Mouse (Mus musculus): ENCODE data around the gene Habp4. TPM values are rescaled to one million over a fixed set of nuclear protein-coding genes. Genes with fewer than 3 reads are reported as not detected.
A peak's percentile ranks its signal among the peaks of the same experiment; 100 is the strongest.

The Habp4 gene
- total RNA-seq, 2 experiments from 2014 or later = 216 to 221 TPM

DNA sequence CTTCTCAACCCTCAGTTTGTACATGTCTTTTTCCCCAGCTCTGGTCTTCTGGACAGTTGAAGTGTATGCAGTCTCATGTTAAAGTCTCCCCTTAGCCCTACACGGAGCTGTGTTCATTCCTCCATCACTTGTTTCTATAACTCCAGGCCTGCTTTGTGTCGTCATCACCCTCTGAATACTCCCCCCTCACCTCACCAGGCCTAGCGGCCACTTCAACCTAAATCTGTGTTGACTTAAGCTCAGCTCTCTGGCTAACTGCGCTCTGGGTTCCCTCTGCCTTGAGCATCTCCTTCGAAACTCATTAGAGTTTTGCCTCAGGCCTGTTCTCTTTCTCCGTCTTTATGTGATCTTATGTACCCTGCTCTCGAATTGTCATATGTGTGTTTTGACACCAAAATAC lies 16.4 kb downstream of the Habp4 start:
- no peak for DNase-seq (ENCODE audit: low spot score in 2 of 2)

DNA sequence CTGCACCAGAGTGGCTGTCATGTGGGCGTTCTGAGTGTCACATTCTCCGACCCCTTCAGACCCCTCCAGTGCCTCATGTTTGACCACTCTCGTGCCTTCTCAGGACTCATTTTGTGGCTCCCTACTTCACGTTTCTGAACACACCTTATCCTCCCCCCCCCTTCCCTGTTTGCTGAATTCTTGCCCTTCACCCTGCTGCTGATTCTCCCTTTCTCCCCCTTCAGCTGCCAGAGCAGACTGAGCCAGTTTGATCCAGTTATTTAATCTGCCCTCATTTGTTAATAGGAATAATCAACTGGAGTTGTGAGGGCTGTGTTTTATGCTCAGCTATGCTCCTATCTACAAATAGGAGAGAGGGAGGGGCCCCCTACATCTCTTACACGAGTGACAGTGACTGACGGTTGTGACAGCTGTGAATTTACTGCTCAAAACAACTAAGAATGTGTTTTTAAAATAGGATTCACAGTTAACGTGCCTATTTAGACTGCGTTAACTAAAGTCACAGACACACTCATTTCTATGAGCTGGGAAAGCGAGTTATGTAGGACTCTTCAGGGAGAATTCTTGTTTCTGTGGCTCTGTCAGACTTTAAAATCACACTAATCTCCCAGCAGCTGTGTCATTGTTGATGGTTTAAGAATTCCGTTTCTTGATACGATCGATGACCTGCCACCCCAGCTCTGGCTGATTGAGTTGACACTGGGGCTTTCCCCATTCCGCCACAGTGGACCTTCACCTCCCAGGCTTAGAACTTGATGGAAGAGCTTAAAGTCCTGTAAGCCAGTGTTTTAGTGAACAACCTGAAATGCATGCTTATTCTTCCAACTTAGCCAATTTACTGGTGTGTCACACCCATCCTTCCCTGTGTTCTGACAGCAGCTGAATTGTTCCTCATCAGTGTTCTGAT lies 17.4 kb downstream of the Habp4 start:
- DNase-seq (ENCODE audit: low spot score in 2 of 2) = no peak

DNA sequence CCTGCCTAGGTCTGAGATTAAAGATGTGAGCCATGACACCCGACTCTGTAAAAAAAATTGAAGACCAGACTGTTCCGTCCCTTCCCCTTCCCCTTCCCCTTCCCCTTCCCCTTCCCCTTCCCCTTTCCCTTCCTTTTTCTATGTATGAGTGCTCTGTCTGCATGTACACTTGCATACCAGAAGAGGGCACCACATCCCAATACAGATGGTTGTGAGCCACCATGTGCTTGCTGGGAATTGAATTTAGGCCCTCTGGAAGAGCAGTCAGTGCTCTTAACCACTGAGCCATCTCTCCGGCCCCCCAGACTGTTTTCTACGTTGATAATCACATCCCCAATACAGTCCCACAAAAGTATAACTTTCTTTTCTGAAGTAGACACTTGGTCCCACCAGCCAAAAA lies 18.7 kb downstream of the Habp4 start:
- DNase-seq (ENCODE audit: low spot score in 2 of 2) = no peak

DNA sequence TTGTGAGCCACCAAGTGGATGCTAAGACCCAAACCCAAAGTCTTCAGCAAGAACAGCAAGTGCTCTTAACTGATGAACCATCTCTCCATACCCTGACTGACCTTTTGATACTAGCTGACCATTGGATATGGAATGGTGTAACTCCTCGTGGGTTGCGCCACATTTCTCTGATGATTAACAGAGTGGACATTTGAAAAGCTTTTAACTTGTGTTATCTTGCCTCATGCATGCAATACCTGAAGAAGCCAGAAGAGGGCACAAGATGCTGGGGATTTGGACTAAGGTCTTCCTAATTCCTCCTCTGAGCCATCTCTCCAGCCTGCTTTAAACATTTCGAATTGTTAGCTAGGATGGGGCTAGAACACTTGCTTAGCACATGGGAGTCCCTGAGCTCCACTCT lies 19.3 kb downstream of the Habp4 start:
- peak in 1 of 2 experiments; percentile 69 for DNase-seq (ENCODE audit: low spot score in 2 of 2)

DNA sequence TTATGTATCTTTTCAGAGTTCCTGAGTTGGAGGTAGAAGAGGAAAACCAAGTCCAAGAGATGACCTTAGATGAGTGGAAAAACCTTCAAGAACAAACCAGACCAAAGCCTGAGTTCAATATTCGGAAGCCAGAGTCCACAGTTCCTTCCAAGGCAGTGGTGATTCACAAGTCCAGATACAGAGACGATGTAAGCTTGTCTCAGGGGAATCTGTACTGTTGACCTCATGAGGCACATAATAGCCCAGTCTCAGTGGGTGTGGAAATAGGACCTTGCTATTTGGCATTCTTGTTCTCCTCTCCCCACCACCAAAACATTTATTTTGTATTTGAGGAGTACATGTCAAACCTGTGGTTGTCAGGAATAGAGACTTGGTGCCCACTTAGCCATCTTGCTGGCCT lies 20.5 kb downstream of the Habp4 start:
- DNase-seq (ENCODE audit: low spot score in 2 of 2) = no peak

DNA sequence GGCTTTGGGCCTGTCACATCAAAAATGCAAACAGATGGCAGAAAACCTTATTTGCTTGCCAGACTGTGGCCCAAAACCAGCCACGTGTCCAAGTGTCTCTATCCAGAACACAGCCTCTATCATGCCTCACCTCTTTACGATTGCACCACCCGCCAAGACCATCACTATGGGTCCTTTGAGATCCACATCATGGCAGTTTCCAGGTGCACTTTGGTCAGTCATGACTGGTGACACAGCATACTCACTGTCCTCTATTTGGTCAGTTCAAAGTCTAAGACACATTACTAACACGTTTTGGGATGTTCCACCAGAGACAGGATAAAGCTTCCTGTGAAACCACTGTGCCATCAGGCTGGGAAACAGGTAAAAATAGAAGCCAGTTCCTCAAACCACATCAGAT lies 22.0 kb downstream of the Habp4 start:
- no peak for DNase-seq (ENCODE audit: low spot score in 2 of 2)

DNA sequence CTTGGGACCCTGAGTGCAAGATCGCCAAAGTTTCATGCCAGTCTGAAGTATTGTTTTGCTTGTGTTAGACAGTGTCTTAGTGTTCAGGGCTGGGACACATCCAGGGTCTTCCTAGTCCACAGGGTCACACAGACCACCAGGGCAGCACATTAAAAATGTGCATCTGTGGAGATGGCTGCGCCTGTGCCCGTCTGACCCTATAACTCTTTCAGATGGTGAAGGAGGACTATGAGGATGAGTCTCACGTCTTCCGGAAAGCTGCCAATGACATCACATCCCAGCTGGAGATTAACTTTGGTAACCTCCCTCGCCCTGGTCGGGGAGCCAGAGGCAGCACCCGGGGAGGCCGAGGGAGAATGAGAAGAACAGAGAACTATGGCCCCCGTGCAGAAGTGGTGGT lies 22.7 kb downstream of the Habp4 start:
- DNase-seq (ENCODE audit: low spot score in 2 of 2) = no peak

DNA sequence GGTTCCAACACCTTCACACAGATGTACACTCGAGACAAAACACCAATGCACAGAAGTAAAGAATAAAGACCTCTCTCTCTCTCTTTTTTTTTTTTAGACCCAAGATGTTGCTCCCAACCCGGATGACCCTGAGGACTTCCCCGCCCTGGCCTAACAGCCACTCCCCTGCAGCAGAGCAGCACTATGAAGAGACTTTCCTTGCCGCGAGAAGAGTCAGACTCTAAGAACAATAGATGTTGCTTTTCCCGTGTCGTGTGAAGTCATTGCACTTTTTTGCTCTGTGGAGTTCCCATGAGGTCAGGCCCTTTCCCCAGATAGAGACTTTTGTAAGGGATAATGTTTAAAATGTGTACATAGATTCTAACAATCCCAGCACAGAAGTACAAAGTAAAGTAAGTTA lies 23.6 kb downstream of the Habp4 start:
- no peak for DNase-seq (ENCODE audit: low spot score in 2 of 2)

DNA sequence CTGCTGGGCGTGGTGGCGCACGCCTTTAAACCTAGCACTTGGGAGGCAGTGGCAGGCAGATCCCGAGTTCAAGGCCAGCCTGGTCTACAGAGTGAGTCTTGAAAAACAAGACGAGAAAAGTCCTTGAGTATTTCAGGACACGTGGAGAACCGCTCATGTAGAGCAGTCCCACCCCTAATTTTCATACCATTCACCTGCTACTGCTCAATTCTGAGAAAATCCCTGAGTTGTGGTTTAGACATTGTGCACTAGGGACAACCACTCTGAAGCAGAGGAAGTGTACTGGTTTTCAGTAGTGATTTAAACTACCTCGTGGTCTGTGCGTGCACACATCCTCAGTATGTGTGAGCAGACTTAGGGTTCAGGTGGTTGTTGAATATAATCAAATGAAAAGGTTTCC lies 24.0 kb downstream of the Habp4 start:
- no peak for DNase-seq (ENCODE audit: low spot score in 2 of 2)

DNA sequence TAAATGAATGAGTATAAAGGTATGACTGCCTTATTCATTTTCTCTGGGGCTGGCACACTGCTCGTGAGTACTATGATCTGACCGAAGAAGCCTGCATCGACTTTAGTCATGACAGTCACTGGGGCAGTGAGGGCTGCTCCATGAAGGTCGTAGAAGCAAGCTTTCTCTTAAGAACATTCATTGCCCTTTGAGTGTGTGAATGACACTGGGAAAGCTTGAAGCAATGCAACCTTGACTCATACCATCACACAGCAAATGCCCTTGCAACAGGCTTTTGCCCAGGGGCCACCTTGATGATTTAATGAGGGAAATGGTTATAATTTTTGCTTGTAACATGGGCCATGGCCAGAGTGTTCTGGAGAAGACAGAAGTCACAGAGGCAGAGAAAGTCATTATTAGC lies 24.9 kb downstream of the Habp4 start:
- no peak for DNase-seq (ENCODE audit: low spot score in 2 of 2)

DNA sequence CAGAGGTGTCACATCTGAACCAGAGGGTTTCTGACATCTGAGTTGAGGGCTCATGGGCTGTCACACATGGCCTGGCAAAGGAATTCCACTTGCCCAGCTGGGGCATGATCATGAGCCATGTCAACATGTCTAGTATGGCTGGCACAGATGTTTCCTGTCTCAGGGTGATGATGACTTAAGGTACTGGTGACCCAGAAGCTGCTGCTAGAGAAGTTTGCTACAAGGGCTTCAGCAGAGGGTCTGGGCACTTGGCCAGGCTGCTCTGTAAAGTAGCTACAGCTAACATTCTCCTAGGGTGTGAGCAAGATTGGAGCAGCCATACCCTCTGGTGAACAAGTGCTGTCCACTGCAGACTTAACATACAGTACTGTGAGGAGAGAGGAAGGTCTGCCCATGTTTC lies 25.4 kb downstream of the Habp4 start:
- no peak for DNase-seq (ENCODE audit: low spot score in 2 of 2)

DNA sequence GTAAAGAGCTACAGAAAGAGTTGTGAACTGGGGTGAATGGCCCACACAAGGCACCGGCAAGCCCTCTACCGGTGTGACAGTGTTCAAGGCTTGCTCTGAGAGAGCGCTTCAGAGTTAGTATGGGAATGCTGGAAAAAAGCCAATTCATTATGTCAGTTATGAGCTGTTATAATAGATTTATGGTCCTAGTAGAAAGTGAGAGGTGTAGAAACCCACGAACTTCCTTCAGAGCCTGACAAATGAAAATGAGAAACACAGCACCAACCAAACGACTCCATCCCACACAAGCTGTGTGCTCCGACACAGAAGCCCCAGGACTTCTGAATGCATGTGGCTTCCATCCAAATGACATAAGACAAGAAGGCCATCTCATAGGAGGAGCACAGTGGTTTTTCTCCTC lies 36.3 kb downstream of the Habp4 start:
- no peak for DNase-seq (ENCODE audit: low spot score in 2 of 2)

DNA sequence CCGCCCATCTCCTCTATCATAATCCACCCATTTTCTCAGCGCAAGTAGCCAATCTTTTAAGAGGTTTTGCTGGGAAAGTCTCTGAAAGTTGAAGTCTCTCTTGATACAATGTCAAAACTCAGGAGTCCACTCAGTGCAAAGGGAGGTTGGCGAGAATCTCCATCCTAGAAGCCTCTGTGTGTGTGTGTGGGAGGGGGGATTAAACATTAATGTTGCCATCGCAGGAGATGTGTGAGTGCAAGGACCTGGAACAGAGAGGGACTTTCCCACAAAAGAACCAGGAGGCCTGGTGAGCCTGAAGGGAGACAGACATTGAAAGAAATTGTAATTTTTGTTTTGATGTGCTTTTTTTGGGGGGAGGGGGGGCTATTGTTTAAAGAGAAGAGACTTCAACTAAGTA lies 36.7 kb downstream of the Habp4 start:
- no peak for DNase-seq (ENCODE audit: low spot score in 2 of 2)

DNA sequence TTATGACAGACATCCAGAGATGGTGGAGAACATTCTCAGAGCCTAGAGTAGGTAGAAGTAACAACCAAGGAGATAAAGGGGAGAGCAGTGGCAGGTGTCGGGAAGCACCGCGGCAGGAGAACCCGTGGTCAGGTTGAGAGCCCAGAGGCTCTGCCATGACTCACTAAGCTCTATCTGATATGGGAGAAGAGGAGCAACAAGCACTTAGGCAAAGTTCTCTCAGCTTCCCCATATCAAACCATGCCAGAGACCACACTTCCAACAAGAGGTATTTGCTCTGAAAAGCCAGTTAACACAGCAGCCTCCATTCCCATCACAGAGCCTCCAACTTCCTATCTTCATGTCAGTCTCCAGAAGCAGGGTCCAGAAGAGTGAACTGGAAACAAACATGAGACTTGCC lies 39.3 kb downstream of the Habp4 start:
- no peak for DNase-seq (ENCODE audit: low spot score in 2 of 2)

DNA sequence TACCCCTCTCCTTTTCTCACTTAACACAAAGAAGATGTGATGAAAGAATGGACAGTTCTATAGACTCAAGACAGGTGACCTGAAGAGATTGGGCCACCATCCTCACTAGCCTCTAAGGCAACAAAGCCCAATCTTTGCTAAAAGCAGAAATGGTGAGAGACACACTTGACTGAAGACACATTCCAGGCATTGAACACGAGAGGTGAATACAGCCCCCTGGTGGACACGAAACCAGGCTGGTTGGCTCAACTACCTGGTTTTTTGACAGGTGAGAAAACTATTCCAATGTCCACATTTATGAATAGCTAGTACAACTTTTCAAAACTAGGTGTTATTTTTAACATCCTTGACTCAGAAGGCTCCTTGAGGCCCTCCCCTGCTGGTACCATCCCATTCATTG lies 43.1 kb downstream of the Habp4 start:
- DNase-seq (ENCODE audit: low spot score in 2 of 2) = no peak

DNA sequence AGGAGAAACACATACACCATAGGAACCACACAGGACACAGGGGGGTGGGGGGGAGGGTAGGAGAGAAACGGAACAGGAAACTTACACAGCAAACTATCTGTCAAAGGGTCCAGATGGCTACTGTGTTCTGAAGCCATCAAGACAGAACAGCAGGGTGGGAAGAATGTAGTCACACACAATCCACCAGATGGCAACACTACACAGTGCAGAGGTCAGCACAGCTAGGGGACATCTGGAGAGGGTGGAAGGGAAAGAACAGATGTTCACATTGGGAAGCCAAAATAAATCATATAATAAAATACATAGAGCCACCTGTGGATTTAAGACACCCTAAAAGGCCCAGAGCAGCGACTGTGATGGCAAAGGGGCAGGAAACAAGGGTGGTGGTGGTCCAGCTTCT lies 43.6 kb downstream of the Habp4 start:
- no peak for DNase-seq (ENCODE audit: low spot score in 2 of 2)

DNA sequence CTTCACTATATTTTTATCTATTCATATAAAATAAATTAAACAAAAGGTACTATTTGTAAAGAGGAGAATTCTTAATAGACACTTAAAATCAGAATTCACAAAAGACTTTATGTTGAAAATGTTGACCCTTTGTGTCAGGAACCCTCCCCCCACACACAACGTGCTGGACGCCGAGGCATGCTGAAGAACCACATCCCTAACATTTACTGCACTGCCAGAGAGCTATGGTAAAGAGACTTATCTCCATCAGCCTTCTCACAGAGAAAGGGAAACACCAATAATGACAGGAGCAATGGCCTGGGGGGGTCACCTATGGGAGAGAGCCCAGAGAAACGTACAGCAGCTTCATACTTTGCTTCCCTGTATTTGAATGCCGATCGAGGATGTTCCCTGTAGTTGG lies 46.5 kb downstream of the Habp4 start:
- DNase-seq (ENCODE audit: low spot score in 2 of 2) = no peak

DNA sequence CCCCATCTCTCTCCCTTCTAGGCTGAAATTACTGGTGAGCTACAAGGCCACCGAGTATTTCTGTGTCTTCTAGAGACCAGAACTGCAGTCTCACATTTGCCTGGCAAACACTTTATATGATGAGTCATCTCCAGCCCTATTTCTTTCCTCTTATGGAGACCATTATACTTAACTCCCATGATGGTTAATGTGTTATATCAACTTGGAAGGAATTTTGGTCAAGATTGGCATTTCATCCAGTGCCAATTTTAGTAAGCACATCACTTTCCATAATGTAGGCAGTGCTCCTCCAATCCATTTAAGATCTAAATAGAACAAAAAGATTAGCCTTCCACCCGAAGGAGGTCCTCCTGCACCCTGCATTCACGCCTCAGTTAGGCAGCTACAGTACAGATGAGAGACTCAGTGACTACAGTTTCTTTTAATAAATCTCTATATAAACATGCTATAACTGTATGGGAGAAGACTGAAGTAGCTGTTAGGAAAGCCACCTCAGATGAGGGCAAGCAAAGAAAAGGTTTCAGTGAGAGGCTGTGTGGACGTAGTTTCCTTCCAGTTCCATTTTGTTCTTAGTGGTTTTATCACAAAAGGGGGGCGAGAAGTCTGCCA lies 50.5 kb downstream of the Habp4 start:
- no peak for DNase-seq (ENCODE audit: low spot score in 2 of 2)

DNA sequence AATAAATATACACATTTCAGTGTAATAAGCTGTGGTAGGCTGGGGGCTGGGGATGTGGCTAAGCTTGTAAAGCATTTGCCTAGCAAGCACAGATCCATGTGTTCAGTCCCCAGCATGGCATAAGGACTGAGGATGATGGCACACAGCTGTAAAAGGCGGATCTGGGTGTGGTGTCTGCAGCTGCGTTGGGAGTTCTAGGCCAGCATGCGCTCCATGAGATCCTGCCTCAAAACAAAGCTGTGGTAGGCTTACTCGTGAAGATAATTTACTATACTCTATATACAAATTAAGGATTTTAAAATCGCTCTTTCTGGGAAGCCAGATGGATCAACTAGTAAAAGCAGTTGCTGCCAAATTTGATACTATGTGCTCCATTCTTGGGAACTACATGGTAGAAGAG lies 53.3 kb downstream of the Habp4 start:
- DNase-seq (ENCODE audit: low spot score in 2 of 2) = no peak

DNA sequence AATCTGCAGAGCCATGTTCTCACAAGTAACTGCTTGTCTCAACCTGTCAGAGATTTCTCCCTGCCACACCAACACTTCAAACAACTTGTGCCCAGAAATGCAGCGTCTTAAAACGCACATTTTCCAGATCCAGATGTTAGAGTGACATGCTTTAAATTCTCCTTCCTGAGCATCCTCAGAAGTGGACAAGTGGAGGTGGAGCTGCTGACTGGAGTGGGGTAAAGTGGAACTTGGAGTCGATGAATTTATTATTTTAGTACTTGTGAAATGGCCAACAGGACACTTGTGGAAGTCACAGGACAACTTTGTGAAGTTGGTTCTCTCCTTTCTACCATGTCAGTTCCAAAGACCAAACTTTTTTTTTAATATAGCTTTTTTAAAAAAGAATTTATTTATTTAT lies 64.1 kb downstream of the Habp4 start:
- no peak for DNase-seq (ENCODE audit: low spot score in 2 of 2)

DNA sequence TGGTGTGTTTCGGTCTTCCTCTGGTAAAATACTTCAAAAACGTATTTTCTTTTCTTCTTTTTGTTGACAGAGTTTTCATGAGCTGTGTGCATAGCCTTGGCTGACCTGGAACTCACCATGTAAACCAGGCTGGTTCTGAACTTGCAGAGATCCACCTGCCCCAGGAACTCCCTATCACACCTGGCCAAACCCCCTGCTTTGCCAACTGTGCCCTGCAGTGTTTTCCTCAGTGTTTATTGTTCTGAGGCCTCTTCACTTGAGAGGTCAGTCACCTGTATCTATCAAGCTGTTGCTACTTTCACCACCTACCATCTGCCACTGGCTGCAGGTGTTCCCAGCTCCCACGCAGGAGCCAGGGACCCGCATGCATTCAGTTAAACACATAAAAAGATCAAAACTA lies 65.1 kb downstream of the Habp4 start:
- no peak for DNase-seq (ENCODE audit: low spot score in 2 of 2)

DNA sequence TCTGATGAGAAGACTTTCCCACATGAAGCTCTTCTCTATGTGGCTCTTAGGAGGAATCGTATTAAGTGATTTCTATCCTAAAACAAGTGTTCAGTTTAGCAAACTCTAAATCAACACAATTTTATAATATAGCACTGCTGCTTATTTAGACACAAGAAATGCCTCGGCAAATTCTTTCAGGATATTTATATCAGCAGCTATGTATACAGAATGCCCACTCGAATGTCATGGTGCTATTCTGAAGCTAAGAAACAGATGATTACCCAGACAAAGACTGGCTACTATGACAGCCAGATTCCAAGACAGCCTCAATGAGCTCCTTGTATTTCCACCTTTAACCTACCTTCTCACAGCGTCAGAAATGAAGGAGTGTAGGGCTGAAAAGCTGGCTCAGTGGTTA lies 71.5 kb downstream of the Habp4 start:
- no peak for DNase-seq (ENCODE audit: low spot score in 2 of 2)

Data from left cerebral cortex, adult 18-20 months (tissue).